Mouse (Mus musculus) stomach, postnatal 0 days (tissue): ENCODE data around the gene Sec22a. TPM values are rescaled to one million over a fixed set of nuclear protein-coding genes. Genes with fewer than 3 reads are reported as not detected.
A peak's percentile ranks its signal among the peaks of the same experiment; 100 is the strongest.

ENCODE experiments used
- ATAC-seq: fragments of 200-750 bp; cut with Nextera tagmentation; 2 replicates; pipeline ENCODE4 v1.8.0; 2017; ENCODE audit not compliant: low FRiP score, low TSS enrichment
- DNase-seq: peaks from one replicate; pipeline ENCODE4 v3.0.0-alpha.2; 2016; ENCODE audit warnings: low spot score
- H3K27ac ChIP-seq: fragments of 300-500 bp; sonication (generic); replicated peaks from 2 replicates; pipeline ENCODE4 v1.5.1; 2014; ENCODE audit warnings: mild to moderate bottlenecking, control low read depth
- H3K27me3 ChIP-seq: fragments of 300-500 bp; sonication (generic); 2 replicates; pipeline ENCODE4 v1.6.1; 2014; ENCODE audit warnings: low read length; ENCODE audit not compliant: control insufficient read depth, insufficient read depth
- H3K36me3 ChIP-seq: fragments of 300-500 bp; sonication (generic); 2 replicates; pipeline ENCODE4 v1.6.1; 2014; ENCODE audit warnings: low read length, mixed read lengths; ENCODE audit not compliant: control insufficient read depth, insufficient read depth
- H3K4me1 ChIP-seq: fragments of 300-500 bp; sonication (generic); replicated peaks from 2 replicates; pipeline ENCODE4 v1.6.1; 2014; ENCODE audit warnings: antibody characterized with exemption; ENCODE audit not compliant: control insufficient read depth, insufficient read depth
- H3K4me2 ChIP-seq: fragments of 300-500 bp; sonication (generic); replicated peaks from 2 replicates; pipeline ENCODE4 v1.6.1; 2014; ENCODE audit warnings: low read depth, mild to moderate bottlenecking, control low read depth, moderate library complexity
- H3K4me3 ChIP-seq: fragments of 300-500 bp; sonication (generic); 2 replicates; pipeline ENCODE4 v1.5.1; 2014; ENCODE audit warnings: low read depth, low read length, control low read depth
- H3K9ac ChIP-seq: fragments of 300-500 bp; sonication (generic); 2 replicates; pipeline ENCODE4 v1.6.1; 2014; ENCODE audit warnings: mild to moderate bottlenecking, low read length, control low read depth, mixed read lengths
- H3K9me3 ChIP-seq: fragments of 300-500 bp; sonication (generic); 2 replicates; pipeline ENCODE4 v1.6.1; 2016; ENCODE audit warnings: low read length; ENCODE audit not compliant: control insufficient read depth
- CTCF ChIP-seq: IDR thresholded peaks from 2 replicates; pipeline ENCODE4 v1.5.1; 2016; ENCODE audit warnings: antibody characterized with exemption, low read depth, mild to moderate bottlenecking, moderate library complexity
- EP300 ChIP-seq: optimal IDR thresholded peaks from 2 replicates; pipeline ENCODE3; 2016; ENCODE audit warnings: antibody characterized with exemption
- WGBS: fragments of 180-500 bp; shearing (Covaris S2); extraction: QIAGEN DNeasy Blood & Tissue Kit; methylation state at CpG from one replicate; pipeline ENCODE4 v1.1.7; 2014; 5-methylcytosine and 5-hydroxymethylcytosine counted together
- polyA plus RNA-seq: library from polyadenylated mRNA; unstranded; fragments of >200 nt; fragmentation: Nextera tagmentation; extraction: Ambion mirVana; gene quantifications from 2 replicates; pipeline ENCODE4 v1.2.1, GENCODE M21; 2015

The Sec22a gene
- polyA plus RNA-seq, 1 experiment from 2014 or later, result 41.4 TPM

GRCm38 (mm10) chr16:35310551-35311110 lies 53.1 kb downstream of the Sec22a start:
- Histone ChIP-seq H3K9me3 (no peaks in the 10 kb centered on the region), H3K4me1 (no peaks in the 10 kb centered on the region), H3K4me2 (no peak overlapping the region), H3K4me3 (no peak overlapping the region), H3K27ac (no peak overlapping the region), H3K9ac (no peak overlapping the region), H3K36me3 (peaks cover 6% of the 10 kb centered on the region), H3K27me3 (no peaks in the 10 kb centered on the region)
- DNase-seq (no peak), ATAC-seq (0 out of 2 replicates have a peak, but pooled peaks have one; percentile 25)
- TF ChIP-seq CTCF (no peak), EP300 (no peak)
- 22% methylated on average over 2 of the region's 2 CpGs for WGBS

DNA sequence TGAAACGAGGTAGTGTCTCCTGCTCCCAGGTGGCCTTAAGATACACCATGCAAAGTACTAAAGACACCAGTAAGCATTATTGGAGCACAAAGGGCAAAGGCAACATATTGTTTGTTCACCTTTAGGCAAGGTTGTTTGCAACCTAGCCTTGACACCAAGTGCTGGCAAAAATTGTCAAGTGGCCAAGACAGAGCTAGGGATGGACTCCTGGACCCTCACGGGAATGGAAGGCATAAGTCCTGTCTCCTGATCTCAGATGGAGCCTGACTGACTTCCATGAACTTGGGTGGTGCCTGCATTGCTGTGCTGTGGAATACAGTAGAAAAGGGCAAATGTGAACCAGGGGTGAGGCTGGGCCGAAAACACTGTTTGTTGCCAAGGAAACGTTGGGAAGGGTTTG lies 54.1 kb downstream of the Sec22a start:
- Histone ChIP-seq H3K4me1 (no peaks in the 10 kb centered on the region), H3K27me3 (no peaks in the 10 kb centered on the region), H3K27ac (no peak overlapping the region; the same call in 1 of the 2 replicates), H3K36me3 (peaks cover 6% of the 10 kb centered on the region), H3K4me3 (no peak overlapping the region), H3K4me2 (no peak overlapping the region), H3K9ac (no peak overlapping the region), H3K9me3 (no peaks in the 10 kb centered on the region)
- WGBS, result 76% methylated on average over 4 of the region's 4 CpGs
- no peak for ATAC-seq
- DNase-seq, result no peak
- no peak for TF ChIP-seq CTCF
- TF ChIP-seq EP300, result no peak

- ATAC-seq (peak; percentile 86), DNase-seq (peak; percentile 21)
- TF ChIP-seq EP300, result no peak
- no peak for TF ChIP-seq CTCF
These were observed 55.1 kb downstream of the Sec22a start for GRCm38 (mm10) chr16:35308486-35309143.

DNA sequence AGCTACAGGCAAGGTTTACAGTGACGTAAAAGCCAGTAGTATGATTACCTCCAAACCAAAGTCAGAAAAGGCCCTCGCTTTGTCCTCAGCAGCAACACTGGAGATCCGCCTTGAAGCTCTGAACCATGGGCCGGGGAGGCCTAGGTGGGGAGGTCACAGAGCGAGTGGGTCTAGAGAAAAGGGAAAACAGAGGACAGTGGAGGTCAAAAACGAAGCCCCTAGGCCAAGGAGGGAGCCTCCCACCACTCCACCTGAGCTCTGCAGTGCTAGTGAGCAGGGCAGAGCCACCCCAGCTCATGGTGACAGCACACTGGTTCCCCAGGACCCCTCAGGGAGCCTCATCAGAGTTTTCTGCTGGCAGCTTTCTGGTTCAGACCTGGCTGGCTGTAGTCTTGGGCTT lies 55.7 kb downstream of the Sec22a start:
- no peak for ATAC-seq
- Histone ChIP-seq H3K9ac (no peak overlapping the region), H3K9me3 (no peaks in the 10 kb centered on the region), H3K27ac (no peak overlapping the region), H3K36me3 (no peaks in the 10 kb centered on the region; the same call in 1 of the 2 replicates), H3K4me1 (no peaks in the 10 kb centered on the region), H3K27me3 (no peaks in the 10 kb centered on the region), H3K4me3 (no peak overlapping the region), H3K4me2 (no peak overlapping the region)
- WGBS, result 87% methylated on average over 6 of the region's 6 CpGs
- TF ChIP-seq EP300 (no peak), CTCF (no peak)
- peak; percentile 9 for DNase-seq

More at GRCm38 (mm10) chr16:35308486-35309143, 55.1 kb downstream of the Sec22a start:
- H3K4me3 ChIP-seq, result no peak overlapping the region
- H3K4me2 ChIP-seq, result no peak overlapping the region
- H3K9me3 ChIP-seq, result no peaks in the 10 kb centered on the region
- H3K36me3 ChIP-seq, result peaks cover 3% of the 10 kb centered on the region
- 81% methylated on average over 6 of the region's 6 CpGs for WGBS
- H3K27me3 ChIP-seq, result no peaks in the 10 kb centered on the region
- no peak overlapping the region for H3K9ac ChIP-seq
- H3K27ac ChIP-seq, result no peak overlapping the region
- H3K4me1 ChIP-seq, result no peaks in the 10 kb centered on the region

- Histone ChIP-seq H3K9me3 (no peaks in the 10 kb centered on the region), H3K4me1 (no peaks in the 10 kb centered on the region), H3K4me3 (no peak overlapping the region), H3K27ac (no peak overlapping the region), H3K9ac (no peak overlapping the region), H3K4me2 (no peak overlapping the region), H3K36me3 (no peaks in the 10 kb centered on the region; the same call in 1 of the 2 replicates), H3K27me3 (no peaks in the 10 kb centered on the region)
- 88% methylated on average over 2 of the region's 2 CpGs for WGBS
- TF ChIP-seq CTCF (no peak), EP300 (no peak)
- no peak for ATAC-seq
- DNase-seq, result peak; percentile 0
These were observed 56.4 kb downstream of the Sec22a start for GRCm38 (mm10) chr16:35307331-35307730.

- Histone ChIP-seq H3K9me3 (no peaks in the 10 kb centered on the region), H3K4me1 (no peaks in the 10 kb centered on the region), H3K36me3 (no peaks in the 10 kb centered on the region; the same call in 1 of the 2 replicates), H3K4me2 (no peak overlapping the region), H3K9ac (no peak overlapping the region), H3K27ac (no peak overlapping the region), H3K4me3 (no peak overlapping the region), H3K27me3 (no peaks in the 10 kb centered on the region)
- TF ChIP-seq EP300 (no peak), CTCF (no peak)
- WGBS, result 82% methylated on average over 2 of the region's 2 CpGs
- no peak for ATAC-seq
- peak; percentile 7 for DNase-seq
These were observed 57.1 kb downstream of the Sec22a start for GRCm38 (mm10) chr16:35306631-35307030.
